Mouse (Mus musculus): ENCODE measurements at regions not wholly inside any gene's neighbourhood (a gene's known extent, or its start where the extent isn't known, plus 50 kb on each side); places are given as distances from the start of the nearest gene placed in this dataset.
A peak's percentile ranks its signal among the peaks of the same experiment; 100 is the strongest.

DNA sequence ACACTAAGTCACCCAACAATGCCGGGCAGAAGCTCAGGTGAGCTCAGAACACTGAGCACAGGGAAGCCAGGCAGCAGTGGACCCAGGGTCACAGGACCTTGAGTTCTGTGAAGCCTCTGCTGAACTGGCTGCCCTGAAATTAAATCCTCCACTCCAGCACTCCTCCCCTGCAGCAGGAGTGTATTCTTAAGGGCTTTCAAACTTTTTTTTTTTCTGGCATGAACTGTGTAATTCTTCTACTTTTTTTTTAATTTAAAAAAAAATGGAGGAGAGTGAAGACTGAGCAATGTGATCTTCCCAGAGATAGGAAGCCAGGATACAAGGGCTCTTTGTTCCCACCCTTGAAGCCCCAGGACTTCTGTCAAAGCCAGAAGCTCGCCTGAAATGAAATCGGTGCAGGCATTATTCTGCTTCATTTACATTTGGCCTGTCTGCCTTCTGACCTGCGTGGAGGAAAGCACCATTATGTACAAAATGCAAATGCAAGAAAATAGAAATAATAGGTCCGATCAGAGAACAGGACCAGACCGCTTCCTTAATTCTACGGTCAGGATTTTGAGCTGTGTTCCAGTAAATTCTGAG, 331.3 kb upstream of the Mki67 start:
- DNase-seq (ENCODE audit: low read depth, low spot score) = no peak

DNA sequence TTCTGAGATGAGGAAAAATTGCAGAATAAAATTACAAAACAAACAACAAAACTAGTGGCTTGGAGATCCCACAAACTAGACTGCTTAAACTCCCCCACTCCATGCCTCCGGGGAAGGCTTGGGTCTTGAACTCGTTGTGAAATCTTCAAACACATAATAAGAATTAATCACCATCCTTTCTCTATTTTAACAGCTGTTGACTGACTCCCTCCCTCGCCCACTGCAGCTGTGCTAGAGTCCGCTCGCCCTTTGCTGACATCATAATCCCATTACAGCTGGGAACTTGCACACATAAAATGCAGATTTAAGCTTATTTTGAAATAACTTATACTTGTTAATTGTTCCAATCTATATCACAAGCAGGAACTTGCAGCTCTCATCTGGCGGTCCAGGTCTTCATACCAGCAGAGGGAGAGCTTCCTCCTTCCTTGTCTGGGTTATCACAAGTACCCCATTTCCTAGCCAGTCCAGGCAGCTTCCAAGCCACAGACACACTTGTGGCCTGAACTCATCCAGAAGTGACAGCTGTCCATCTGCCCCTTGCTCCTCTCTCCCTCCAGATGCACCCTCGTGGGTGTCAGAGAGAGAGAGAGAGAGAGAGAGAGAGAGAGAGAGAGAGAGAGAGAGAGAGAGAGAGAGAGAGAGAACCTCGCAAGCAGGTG, 332.9 kb upstream of the Mki67 start:
- no peak for DNase-seq (ENCODE audit: low read depth, low spot score)

DNA sequence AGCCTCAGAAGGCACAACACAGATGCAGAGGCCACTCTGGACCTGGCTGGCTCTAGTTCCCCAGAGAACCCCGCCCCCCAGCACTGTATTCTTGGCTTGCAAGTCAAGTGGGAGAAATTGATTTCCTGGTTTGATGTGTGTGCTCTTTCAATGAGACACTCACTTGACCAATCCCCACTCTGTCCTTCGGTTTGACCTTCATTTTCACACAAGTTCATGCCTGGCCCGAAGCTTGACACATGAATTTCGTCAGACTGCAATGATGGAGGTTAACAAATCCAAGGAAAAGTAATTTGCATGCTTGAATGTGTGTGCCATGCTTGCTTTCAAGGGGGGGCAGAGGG, 333.4 kb upstream of the Mki67 start:
- no peak for DNase-seq (ENCODE audit: low read depth, low spot score)

DNA sequence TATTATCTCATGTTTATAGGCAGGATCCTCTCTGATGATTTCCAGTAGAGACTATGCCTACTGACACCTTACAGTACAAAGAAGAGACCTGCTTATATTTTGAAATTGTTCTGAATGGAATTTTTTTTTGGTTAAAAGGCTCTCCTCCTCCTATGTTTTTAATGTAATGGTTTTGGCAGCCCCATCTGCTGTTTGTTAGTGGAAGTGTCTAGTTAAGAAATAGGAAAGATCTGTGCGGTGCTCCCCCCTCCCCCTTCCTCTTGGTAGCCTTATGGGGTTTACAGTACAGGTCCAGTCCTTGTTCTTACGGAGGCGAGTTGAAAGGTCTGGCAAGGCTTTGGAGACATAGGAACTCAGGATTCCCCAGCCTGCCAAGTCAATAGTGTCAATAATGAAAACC, 334.0 kb upstream of the Mki67 start:
- no peak for DNase-seq (ENCODE audit: low read depth, low spot score)

DNA sequence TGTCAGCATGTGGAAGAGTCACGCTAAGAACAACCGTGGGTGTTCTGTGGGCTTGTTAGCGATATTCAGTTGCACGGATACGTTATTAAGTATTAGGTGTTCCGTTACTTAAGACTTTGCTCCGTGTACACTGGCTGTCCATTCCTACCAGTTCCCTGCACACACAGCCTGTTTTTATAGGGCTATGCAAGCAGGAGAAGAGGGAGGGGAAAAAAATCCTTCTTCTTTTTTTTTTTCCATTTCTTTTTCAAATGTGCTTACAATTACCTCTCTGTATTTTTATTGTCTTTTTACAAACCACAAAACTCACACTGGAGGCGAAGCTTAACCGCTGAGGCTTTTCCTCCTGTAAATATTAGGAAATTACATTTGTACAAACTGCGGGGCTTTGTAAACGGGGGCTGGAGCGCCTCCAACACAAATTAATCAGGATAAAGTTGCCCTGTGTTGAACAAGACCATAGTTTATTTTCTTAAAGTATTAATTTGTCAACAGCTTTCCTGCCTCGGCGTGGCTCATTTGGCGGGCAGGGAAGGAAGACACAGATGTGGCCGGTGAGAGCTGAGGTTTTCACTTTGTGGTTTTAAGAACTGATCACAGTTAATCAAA, 340.8 kb upstream of the Mki67 start:
- no peak for DNase-seq (ENCODE audit: low read depth, low spot score)

DNA sequence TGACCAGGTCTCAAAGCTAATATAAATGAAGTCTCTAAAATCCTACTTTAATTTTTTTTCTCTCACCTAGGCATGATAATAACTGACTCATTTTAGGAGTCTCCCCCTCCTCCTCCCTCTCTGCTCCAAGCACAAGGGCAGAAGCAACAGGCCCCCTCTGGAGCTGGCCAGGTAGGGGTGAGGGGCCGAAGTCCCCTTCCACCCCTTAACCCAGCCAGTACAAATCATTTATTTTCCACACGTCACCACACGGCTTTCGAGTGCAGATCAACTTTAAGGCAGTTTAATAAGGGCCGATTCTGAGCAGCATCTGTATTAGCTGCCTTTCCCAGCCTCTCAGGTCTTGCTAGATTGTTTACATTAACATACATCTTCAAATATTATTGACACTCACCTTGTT, 342.2 kb upstream of the Mki67 start:
- no peak for DNase-seq (ENCODE audit: low read depth, low spot score)

DNA sequence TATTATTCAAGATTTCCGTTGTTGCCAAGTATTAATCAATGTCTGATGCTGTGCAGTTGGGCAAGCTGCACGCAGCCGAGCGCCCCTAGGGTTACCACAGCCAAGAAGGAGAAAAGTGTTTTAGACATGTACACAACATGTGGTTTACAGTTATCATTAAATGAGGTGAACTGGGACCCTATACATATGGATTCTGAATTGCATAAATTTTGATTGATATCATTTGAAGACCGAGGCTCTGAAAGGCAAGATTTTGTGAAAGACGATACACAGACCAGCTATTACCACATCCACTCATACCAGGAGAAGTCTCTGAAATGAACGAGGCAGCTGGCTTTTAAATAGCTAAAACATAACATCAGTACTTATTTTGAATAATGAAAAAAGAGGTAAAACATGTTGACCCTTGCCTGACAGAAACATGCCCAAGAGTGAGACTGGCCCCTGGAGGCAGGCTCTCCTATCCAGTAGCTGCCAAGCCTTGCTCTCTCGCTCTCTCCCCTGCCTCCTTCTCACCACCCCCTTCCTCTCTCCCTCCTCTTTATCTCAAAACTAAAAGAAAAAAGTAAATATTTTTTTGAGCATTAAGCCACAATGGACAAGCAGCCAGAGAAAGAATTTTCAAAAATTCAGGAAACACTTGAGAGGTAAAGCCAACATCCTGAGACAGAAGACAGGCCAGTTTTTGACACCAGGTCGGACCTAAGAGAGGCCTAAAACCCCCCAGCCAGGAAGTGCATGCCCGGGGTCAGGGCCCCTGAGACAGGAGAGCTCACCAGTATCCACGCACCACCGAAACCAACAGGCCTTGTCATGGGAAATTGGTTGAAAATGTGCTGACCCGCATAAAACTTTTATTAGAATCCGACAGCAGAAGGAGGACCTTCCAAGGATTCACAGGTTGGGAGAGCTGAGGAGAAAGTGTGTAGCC, 342.9 kb upstream of the Mki67 start:
- no peak for DNase-seq (ENCODE audit: low read depth, low spot score)

DNA sequence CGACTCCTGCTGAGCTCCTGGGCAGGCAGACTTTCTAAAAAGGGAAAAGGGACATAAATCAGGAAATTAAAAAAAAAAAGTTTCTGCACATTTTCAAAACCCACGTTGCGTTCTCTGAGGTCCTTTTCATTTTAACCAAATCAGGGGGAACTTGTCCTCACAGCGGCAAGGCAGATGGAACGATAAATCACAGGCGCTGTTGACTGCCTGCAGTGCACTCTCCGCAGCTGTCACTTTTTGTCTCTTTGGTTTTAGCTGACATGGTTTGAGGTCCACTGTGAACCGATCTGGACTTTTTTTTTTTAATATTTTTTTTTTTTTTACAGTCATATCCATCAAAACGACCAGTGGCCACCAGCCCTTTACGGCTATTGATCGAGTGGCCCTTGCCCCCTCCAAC, 343.7 kb upstream of the Mki67 start:
- no peak for DNase-seq (ENCODE audit: low read depth, low spot score)

DNA sequence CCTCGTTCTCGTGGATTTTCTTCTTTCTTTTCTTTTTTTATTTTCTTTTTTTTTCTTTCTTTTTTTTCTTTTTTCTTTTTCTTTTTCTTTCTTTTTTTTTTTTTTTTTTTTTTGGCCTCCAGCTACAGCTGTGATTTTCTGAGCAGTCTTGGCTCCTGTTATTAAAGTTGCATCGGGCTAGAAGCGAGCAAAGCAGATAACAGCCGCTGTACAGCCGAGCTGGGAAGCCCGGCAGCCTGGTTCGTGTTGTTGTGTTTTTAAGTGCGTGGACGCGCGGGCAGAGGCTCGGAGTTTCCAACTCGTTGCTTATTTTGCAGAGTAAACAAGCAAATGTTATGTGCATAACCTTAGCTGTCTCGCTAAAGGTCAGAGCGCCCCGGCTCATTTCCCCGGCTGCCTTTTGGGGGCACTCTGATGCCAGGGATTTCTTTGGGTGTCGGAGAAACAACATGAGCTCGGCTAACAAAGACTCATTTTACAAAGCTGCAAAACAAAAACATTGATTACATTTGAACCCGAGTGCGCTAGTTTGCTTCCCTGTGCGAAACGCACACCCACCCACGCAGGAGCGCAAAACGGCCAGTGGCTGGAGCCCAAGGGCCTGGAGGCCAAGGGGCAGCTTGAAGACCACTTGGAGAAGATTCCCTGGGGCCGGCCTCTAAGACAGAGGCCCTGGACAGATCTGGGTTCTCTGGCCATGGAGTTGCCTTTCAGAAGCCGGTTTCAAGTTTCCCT, 344.3 kb upstream of the Mki67 start:
- DNase-seq (ENCODE audit: low read depth, low spot score) = peak; percentile 23

DNA sequence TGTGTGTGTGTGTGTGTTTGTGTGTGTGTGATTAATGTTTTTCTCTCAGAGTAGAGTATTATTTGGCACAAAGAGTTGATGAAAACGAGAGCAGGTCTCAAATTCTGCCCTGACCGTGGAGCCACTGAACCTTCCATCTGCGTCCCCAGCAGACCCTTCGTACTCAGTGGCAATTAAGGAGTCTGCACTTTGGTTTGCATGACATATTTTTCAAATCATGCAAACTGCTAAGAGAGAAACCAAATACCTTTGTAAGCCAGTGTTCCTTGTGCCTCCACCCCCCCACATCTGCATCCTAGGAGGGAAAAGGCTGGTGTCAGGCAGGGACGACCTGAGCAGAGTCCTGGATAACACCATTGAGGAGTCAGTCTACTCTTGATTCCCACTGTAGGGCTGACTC, 346.5 kb upstream of the Mki67 start:
- DNase-seq (ENCODE audit: low read depth, low spot score) = no peak

DNA sequence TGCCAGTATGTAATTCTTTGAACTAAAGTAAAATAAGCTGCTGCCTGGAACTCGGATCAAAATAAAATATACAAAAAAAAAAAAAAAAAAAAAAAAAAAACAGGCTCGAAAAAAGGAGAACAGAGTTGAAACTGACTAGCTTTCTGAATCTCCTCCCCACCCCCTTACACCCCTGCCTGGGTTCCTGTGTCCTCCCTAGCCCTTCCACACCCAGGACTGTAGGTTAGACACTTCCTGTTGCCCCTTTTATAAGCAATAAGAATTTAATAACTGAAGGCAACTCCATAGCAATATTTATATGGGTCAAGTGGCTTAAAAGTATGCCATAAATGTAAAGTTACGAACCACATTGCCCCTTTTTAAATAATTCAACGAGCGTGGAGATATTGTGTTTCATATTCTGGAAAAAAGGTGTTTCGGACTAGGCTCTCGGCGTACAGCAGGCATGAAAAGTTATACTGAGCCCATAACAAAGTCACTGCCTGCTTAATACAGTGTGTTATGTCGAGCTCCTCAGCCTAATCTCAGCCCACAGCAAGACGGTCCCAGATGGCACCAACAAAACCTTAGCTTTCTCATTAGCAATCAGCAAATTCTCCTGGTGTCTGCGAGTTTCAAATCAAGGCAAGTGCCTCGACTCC, 349.0 kb upstream of the Mki67 start:
- DNase-seq (ENCODE audit: low read depth, low spot score) = no peak

DNA sequence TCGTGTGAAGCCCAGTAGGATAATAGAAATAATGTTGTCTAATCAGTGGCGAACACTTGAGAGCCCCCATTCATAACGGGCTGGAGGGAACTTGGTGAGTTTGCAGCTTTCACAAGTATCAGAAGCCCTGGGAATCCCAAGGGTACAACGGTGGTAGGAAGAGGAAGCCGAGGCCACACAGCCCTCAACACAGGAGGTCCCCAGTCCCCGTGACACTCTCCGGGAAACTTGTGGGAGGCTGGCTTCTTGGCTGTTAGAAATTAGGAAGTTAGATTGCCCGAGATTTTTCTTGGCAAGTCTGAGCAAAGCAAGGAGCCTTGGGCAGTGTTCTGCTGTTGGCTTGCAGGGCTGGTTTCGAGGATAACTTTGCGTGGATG, 349.5 kb upstream of the Mki67 start:
- no peak for DNase-seq (ENCODE audit: low read depth, low spot score)

DNA sequence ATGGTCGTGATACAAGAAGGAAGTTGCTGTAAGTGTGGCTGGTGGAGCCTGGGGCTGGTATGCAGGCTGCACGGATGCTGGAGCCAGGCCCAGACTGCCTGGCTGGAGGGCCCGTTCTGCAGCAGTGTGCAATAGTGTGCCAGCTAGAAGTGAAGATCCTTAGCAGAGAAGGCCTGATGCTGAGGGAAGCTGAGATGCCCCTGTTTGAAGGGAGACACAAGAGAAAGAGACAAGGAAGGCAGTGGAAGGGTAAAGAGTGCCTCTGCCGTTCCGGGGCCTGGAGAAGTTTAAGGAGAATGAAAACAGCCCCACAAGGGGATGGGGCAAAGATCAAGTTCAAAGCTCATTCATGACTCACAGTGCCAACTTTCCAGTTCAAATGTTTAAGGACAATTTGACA, 354.7 kb upstream of the Mki67 start:
- DNase-seq (ENCODE audit: low read depth, low spot score) = no peak

DNA sequence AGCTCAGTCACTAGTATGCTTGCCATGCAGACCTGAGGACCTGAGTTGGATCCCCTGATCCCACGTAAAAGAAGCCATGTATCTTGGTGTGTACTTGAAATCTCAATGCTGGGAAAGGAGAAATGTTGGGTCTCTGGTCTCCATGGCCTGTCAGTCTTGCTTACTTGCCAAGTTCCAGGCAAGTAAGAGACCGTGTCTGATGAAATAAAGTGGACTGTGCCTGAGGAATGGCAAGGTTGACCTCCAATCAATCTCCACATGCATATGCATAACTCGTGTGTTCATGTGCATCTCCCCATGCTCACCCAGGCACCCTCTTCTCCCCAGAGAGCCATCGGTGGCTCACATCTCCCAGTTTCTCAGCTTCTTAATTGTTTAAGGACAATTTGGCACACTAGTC, 355.2 kb upstream of the Mki67 start:
- no peak for DNase-seq (ENCODE audit: low read depth, low spot score)

DNA sequence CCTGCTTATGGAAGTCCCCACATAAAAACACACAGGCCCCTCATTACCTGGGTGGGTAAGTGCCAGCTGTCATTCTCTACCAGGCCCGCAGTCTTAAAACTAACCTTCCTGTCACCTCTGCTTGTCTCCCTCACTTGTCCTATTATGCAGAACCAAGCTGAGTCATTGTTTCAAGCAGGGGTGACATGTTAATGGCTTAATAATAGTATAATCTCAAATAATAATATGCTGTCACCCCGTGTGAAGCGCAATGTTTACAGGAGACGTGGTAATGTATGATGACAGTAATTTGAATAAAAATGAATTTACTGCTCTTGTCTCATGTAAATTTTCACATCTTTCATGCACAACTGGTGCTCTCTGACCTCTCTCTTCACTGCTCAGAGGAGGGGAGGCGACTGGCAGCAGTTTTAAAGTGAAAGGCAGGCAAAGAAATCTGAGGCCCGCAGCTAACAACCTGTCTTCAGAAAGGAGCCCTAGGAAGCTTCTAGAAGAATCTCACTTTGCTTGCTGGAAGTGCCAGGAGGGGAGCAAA, 357.2 kb upstream of the Mki67 start:
- no peak for DNase-seq (ENCODE audit: low read depth, low spot score)

DNA sequence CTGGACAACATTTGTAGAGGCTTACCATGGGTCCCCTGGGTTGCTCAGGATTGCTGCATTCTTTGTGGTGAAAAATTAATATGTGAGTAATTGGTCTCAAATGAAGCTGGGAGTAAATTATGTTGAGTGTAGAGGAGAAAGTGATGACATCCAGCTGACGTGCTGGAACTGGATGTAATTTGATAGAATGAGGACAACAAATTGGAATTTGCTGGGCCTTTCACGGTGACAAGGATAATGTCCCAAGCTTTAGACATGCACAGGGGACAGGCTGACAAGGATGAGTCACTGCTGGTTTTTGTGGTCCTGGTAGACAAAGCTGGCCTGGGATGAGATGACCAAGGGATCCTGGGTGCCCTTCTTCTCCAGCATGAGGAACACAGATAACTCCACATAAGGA, 357.9 kb upstream of the Mki67 start:
- DNase-seq (ENCODE audit: low read depth, low spot score) = no peak

DNA sequence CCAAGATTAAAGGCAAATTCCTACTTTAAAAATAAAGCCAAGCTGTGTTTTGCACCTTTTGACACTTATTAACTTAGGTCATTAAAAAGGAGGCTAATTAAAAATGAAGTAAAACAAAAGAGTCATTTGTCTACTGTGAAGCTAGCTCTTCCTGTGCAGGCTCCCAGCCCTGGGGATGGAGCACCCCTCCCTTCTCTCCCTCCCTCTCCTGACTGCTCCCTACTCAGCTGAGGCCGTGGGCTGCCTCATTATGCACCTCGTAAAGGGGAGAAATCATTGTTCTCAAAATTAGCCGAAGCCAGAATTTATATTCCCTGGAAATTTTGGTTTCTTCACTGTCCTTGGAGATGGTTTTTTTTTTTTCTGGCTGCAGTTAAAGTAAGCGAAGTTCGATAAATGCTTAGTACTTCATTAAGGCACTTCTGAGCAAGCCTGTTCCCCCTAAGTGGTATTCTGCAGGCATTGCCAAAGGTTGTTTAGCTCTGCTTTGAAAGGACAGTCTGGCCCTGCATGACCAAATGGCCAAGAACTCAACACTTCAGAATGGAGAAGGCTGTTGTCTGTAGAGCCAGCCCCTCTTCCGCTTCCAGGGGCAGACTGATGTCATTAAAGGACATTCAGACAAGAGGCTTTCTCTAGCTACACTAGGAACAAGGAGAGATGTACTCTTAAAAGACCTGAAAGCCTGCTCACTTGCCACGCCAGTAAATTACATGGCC, 365.5 kb upstream of the Mki67 start:
- no peak for DNase-seq (ENCODE audit: low read depth, low spot score)

DNA sequence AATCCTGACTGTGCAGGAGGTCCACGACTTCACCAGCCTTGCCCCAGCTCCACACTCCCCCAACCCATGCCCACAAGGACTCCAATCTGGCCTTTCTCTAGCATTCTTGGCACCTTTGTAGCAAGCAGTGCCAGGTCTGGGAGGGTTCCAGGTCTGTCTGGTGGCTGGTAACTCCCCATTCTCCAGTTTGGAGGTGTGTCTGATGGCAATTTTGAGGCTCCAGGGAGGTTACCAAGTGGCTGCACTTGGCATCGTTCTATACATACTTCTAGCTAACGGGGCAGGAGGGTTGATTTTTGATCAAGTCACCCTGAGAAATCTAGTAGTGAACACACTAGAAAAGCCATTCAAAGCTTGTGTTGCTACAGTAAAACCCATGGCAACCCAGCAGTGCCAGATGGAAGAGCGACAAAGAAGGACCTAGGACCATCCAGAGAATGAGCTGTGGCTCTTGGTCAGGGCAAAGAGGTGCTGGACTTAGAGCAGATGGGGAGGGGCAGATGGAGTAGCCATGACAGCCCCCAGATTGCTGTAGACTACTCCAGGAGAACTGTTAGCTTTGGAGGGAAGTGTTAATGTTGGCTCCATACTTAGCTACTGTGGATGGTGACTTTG, 366.2 kb upstream of the Mki67 start:
- no peak for DNase-seq (ENCODE audit: low read depth, low spot score)

DNA sequence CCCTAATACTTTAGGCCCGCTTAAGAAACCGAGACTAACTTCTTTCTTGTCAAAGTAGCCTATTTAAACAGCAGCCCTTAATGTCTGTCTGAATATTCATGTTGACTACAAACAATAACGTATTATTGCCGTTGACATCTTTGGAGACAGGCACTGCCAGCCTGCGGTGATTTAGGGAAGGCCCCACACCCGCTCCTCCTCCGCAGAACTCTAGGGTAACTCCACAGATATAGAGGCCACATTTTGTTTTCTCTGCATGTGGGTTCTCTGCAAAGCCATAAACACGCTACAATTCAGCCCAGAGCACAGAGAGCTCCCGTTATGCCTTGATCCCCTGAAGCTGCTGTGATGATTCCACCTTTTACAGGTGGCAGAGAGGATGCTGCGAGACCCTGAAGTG, 366.8 kb upstream of the Mki67 start:
- no peak for DNase-seq (ENCODE audit: low read depth, low spot score)
